Mouse (Mus musculus): ENCODE data around the gene Pmf1. TPM values are rescaled to one million over a fixed set of nuclear protein-coding genes. Genes with fewer than 3 reads are reported as not detected.
"Not testable (repeated sequence)": the region's sequence is repeated elsewhere in the genome, so short reads cannot be mapped to it uniquely, and the experiment has no call there.

Gene Pmf1
- polyA plus RNA-seq, 1 experiment from 2014 or later: 127 TPM

GRCm38 (mm10) chr3:88382383-88382782, 27.7 kb downstream of the Pmf1 start:
- H3K4me3 ChIP-seq; H3K36me3 ChIP-seq; H3K9me3 ChIP-seq; H3K4me1 ChIP-seq; H3K9ac ChIP-seq; H3K27ac ChIP-seq; H3K27me3 ChIP-seq; ATAC-seq (ENCODE audit: low FRiP score, low read depth): not testable (repeated sequence)
- WGBS: 30% methylated on average over 1 of the region's 7 CpGs
- peak overlapping the region; percentile 62 for H3K4me2 ChIP-seq (replicated peaks)

- H3K27ac ChIP-seq: peak overlapping the region; percentile 48; the same call in 1 of the 2 replicates
These were observed 28.5 kb downstream of the Pmf1 start for GRCm38 (mm10) chr3:88381389-88382315.

GRCm38 (mm10) chr3:88378599-88378998, 31.5 kb downstream of the Pmf1 start, which contains the start of gene Bglap2:
Bglap2 (minus strand) TSS chr3:88378699.
- not testable (repeated sequence) for H3K27me3 ChIP-seq; H3K9ac ChIP-seq; ATAC-seq (ENCODE audit: low FRiP score, low read depth); H3K9me3 ChIP-seq; H3K27ac ChIP-seq; H3K4me2 ChIP-seq (replicated peaks); H3K36me3 ChIP-seq; H3K4me3 ChIP-seq; H3K4me1 ChIP-seq
- WGBS: 75% methylated on average over 5 of the region's 5 CpGs

More at GRCm38 (mm10) chr3:88381389-88382315, 28.5 kb downstream of the Pmf1 start:
- peak overlapping the region; percentile 34 for H3K4me3 ChIP-seq
- not testable (repeated sequence) for H3K4me1 ChIP-seq, H3K36me3 ChIP-seq, H3K27me3 ChIP-seq, H3K9me3 ChIP-seq
- peak; percentile 88 for ATAC-seq (ENCODE audit: low FRiP score, low read depth)
- peak overlapping the region; percentile 62 for H3K4me2 ChIP-seq (replicated peaks)
- WGBS: 9% methylated on average over 21 of the region's 22 CpGs
- H3K9ac ChIP-seq: peak overlapping the region; percentile 20; the same call in 1 of the 2 replicates

GRCm38 (mm10) chr3:88376644-88377043, 33.5 kb downstream of the Pmf1 start:
- WGBS: 23% methylated on average over 7 of the region's 7 CpGs
- H3K9ac ChIP-seq: peak overlapping the region; percentile 32
- peak; percentile 33; the same call in 1 of the 2 replicates for ATAC-seq (ENCODE audit: low FRiP score, low read depth)
- not testable (repeated sequence) for H3K27me3 ChIP-seq, H3K4me1 ChIP-seq, H3K9me3 ChIP-seq, H3K36me3 ChIP-seq
- H3K4me2 ChIP-seq (replicated peaks): peak overlapping the region; percentile 61
- peak overlapping the region; percentile 15; the same call in 1 of the 2 replicates for H3K27ac ChIP-seq
- H3K4me3 ChIP-seq: peak overlapping the region; percentile 29

GRCm38 (mm10) chr3:88375750-88376626, 34.1 kb downstream of the Pmf1 start:
- Histone ChIP-seq H3K4me2 (replicated peaks) (peak overlapping the region; percentile 61), H3K9ac (peak overlapping the region; percentile 32), H3K27ac (peak overlapping the region; percentile 15; the same call in 1 of the 2 replicates), H3K4me3 (peak overlapping the region; percentile 29)
- H3K4me1 ChIP-seq, H3K36me3 ChIP-seq, H3K9me3 ChIP-seq, H3K27me3 ChIP-seq: not testable (repeated sequence)
- WGBS: 16% methylated on average over 19 of the region's 19 CpGs
- ATAC-seq (ENCODE audit: low FRiP score, low read depth): peak; percentile 92

GRCm38 (mm10) chr3:88372643-88373042, 37.5 kb downstream of the Pmf1 start, which contains the start of gene Bglap3:
Bglap3 (minus strand) TSS chr3:88372743.
- H3K4me2 ChIP-seq (replicated peaks); ATAC-seq (ENCODE audit: low FRiP score, low read depth); H3K4me3 ChIP-seq; H3K27ac ChIP-seq; H3K9me3 ChIP-seq; H3K36me3 ChIP-seq; H3K4me1 ChIP-seq; H3K9ac ChIP-seq; H3K27me3 ChIP-seq: not testable (repeated sequence)
- 90% methylated on average over 9 of the region's 9 CpGs for WGBS

GRCm38 (mm10) chr3:88368511-88368910, 41.6 kb downstream of the Pmf1 start:
- not testable (repeated sequence) for H3K27ac ChIP-seq; H3K4me1 ChIP-seq; H3K4me2 ChIP-seq (replicated peaks); H3K9ac ChIP-seq; H3K4me3 ChIP-seq; H3K36me3 ChIP-seq; ATAC-seq (ENCODE audit: low FRiP score, low read depth); H3K9me3 ChIP-seq
- peaks cover 26% of the 10 kb centered on the region for H3K27me3 ChIP-seq
- 84% methylated on average over 7 of the region's 7 CpGs for WGBS

- not testable (repeated sequence) for H3K4me3 ChIP-seq; ATAC-seq (ENCODE audit: low FRiP score, low read depth)
- 50% methylated on average over 3 of the region's 7 CpGs for WGBS
These were observed 42.6 kb downstream of the Pmf1 start for GRCm38 (mm10) chr3:88367517-88367916.

GRCm38 (mm10) chr3:88366830-88367428, 43.2 kb downstream of the Pmf1 start:
- H3K36me3 ChIP-seq, H3K27ac ChIP-seq, H3K4me1 ChIP-seq, H3K9ac ChIP-seq, H3K9me3 ChIP-seq: not testable (repeated sequence)
- WGBS: 8% methylated on average over 22 of the region's 22 CpGs
- Histone ChIP-seq H3K4me2 (replicated peaks) (peak overlapping the region; percentile 58), H3K4me3 (peak overlapping the region; percentile 31), H3K27me3 (peaks cover 26% of the 10 kb centered on the region)
- peak; percentile 86 for ATAC-seq (ENCODE audit: low FRiP score, low read depth)

More at GRCm38 (mm10) chr3:88367517-88367916, 42.6 kb downstream of the Pmf1 start:
- Histone ChIP-seq H3K4me2 (replicated peaks) (peak overlapping the region; percentile 58), H3K27me3 (peaks cover 26% of the 10 kb centered on the region)
- H3K9me3 ChIP-seq, H3K9ac ChIP-seq, H3K4me1 ChIP-seq, H3K27ac ChIP-seq, H3K36me3 ChIP-seq: not testable (repeated sequence)

GRCm38 (mm10) chr3:88365705-88366361, 44.3 kb downstream of the Pmf1 start:
- Histone ChIP-seq H3K9ac (no peak overlapping the region), H3K4me1 (peaks cover 9% of the 10 kb centered on the region), H3K27me3 (peaks cover 26% of the 10 kb centered on the region), H3K27ac (no peak overlapping the region), H3K4me3 (no peak overlapping the region), H3K36me3 (peaks cover 19% of the 10 kb centered on the region), H3K9me3 (peaks cover 10% of the 10 kb centered on the region), H3K4me2 (replicated peaks) (no peak overlapping the region; the same call in 1 of the 2 replicates)
- WGBS: 31% methylated on average over 34 of the region's 34 CpGs
- no peak for ATAC-seq (ENCODE audit: low FRiP score, low read depth)

- Histone ChIP-seq H3K9ac (peak within 1 kb of the TSS; percentile 48), H3K27me3 (peaks cover 26% of the 10 kb centered on the region), H3K9me3 (no peaks in the 10 kb centered on the region), H3K36me3 (peaks cover 34% of the 10 kb centered on the region), H3K4me1 (peaks cover 9% of the 10 kb centered on the region), H3K4me3 (peak within 1 kb of the TSS; percentile 25), H3K27ac (peak within 1 kb of the TSS; percentile 52; the same call in 1 of the 2 replicates), H3K4me2 (replicated peaks) (peak within 1 kb of the TSS; percentile 49)
- 0 out of 2 replicates have a peak, but pooled peaks have one; percentile 19 for ATAC-seq (ENCODE audit: low FRiP score, low read depth)
- 2% methylated on average over 16 of the region's 16 CpGs for WGBS
These were observed 45.8 kb downstream of the Pmf1 start, which contains the start of gene Paqr6 for GRCm38 (mm10) chr3:88364337-88364736. Paqr6 (plus strand) TSS chr3:88364584.
